Mouse (Mus musculus): ENCODE results near the gene Tspan14.

DNA sequence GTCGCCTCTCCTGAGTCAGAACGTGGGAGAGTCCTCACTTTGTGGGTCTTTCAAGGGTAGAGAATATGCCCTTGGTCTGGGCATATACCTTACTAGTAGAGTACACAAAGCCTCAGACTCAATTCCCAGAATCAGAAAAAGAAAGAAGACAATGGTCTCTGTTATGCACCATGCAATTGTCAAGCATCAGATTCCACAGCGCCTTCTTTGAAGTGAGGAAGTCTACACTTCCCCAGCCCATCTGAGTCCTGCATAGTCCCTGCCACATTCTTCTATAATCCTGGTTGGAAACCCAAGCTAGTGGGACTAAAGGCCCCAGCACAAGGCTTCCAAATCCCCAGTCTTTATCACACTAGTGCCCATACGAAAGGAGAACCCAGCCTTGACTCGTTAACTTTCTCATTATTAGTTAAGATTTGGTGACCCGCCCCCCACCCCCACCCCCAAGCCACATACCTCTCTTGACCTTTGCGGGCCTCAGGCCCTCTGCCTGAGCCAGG, 74.2 kb downstream of the Tspan14 start:
- TF ChIP-seq CTCF (IDR thresholded peaks at IDR 0.05; ENCODE audit: control insufficient read depth, insufficient read depth, low read length) (no peak), POLR2A (IDR thresholded peaks at IDR 0.05; ENCODE audit: borderline replicate concordance, control insufficient read depth, low read depth, low read length) (no peak)

Measured in bone marrow, adult 2 months (tissue).